Mouse (Mus musculus) liver, adult 2 months (tissue): ENCODE data around the gene Gm20503. TPM values are rescaled to one million over a fixed set of nuclear protein-coding genes. Genes with fewer than 3 reads are reported as not detected.
A peak's percentile ranks its signal among the peaks of the same experiment; 100 is the strongest.

ENCODE experiments used
- DNase-seq: peaks from one replicate; pipeline ENCODE4 v3.0.0-alpha.2; 2011; ENCODE audit warnings: low read depth, low spot score; ENCODE audit errors: extremely low read depth
- H3K27ac ChIP-seq: fragments of 200-500 bp; replicated peaks from 2 replicates; pipeline ENCODE4 v1.5.1; 2012; ENCODE audit warnings: low read depth, mild to moderate bottlenecking, control low read depth, inconsistent platforms, low read length; ENCODE audit not compliant: insufficient read depth
- H3K27me3 ChIP-seq: fragments of 200-500 bp; 2 replicates; pipeline ENCODE4 v1.6.1; 2012; ENCODE audit warnings: mild to moderate bottlenecking, moderate library complexity, low read length, inconsistent platforms; ENCODE audit not compliant: control insufficient read depth, insufficient read depth
- H3K36me3 ChIP-seq: fragments of 200-500 bp; 2 replicates; pipeline ENCODE4 v1.6.1; 2012; ENCODE audit warnings: low read length, inconsistent platforms; ENCODE audit not compliant: control insufficient read depth, insufficient read depth
- H3K4me1 ChIP-seq: fragments of 200-500 bp; 2 replicates; pipeline ENCODE4 v1.6.1; 2011; ENCODE audit warnings: low read length; ENCODE audit not compliant: control insufficient read depth, insufficient read depth
- H3K4me3 ChIP-seq: fragments of 200-500 bp; 2 replicates; pipeline ENCODE4 v1.5.1; 2011; ENCODE audit warnings: low read depth, mild to moderate bottlenecking, control low read depth, low read length, moderate library complexity; ENCODE audit not compliant: insufficient read depth
- H3K79me2 ChIP-seq: fragments of 200-500 bp; 2 replicates; pipeline ENCODE4 v1.6.1; 2012; ENCODE audit warnings: inconsistent platforms, mild to moderate bottlenecking, low read length, moderate library complexity; ENCODE audit not compliant: control insufficient read depth, insufficient read depth
- H3K9ac ChIP-seq: fragments of 200-500 bp; 2 replicates; pipeline ENCODE4 v1.6.1; 2012; ENCODE audit warnings: low read depth, mild to moderate bottlenecking, control low read depth, inconsistent platforms, low read length
- CTCF ChIP-seq: fragments of 200-500 bp; IDR thresholded peaks from 2 replicates; pipeline ENCODE4 v1.5.1; 2011; ENCODE audit warnings: low read depth, low read length, control low read depth
- POLR2A ChIP-seq: fragments of 200-500 bp; IDR thresholded peaks from 2 replicates; pipeline ENCODE4 v1.6.1; 2011; ENCODE audit warnings: low read length, control low read depth; ENCODE audit not compliant: insufficient read depth; ENCODE audit errors: extremely low read depth
- WGBS: fragments of 180-500 bp; shearing (Covaris S2); methylation state at CpG from one replicate; pipeline ENCODE4 v1.1.7; 2018; 5-methylcytosine and 5-hydroxymethylcytosine counted together
- polyA plus RNA-seq: library from polyadenylated mRNA; depleted of rRNA; stranded (reverse); fragments of >200 nt; gene quantifications from 2 replicates; pipeline ENCODE4 v1.2.3, GENCODE M21; 2012; rRNA removed
- total RNA-seq: library from RNA; depleted of rRNA; stranded (reverse); fragments of >200 nt; gene quantifications from 2 replicates; pipeline ENCODE4 v1.2.3, GENCODE M21; 2014; rRNA removed

Gene Gm20503
- total and polyA plus RNA-seq, 2 experiments: not detected

GRCm38 (mm10) chr4:59069276-59069675 lies 66.3 kb downstream of the Gm20503 start:
- no peak overlapping the region for H3K4me3 ChIP-seq
- TF ChIP-seq POLR2A: no peak
- H3K27ac ChIP-seq: no peak overlapping the region
- no peaks in the 10 kb centered on the region for H3K4me1 ChIP-seq
- H3K9ac ChIP-seq: no peak overlapping the region
- no peaks in the 10 kb centered on the region for H3K36me3 ChIP-seq
- H3K79me2 ChIP-seq: no peaks in the 10 kb centered on the region
- H3K27me3 ChIP-seq: no peaks in the 10 kb centered on the region
- WGBS: 65% methylated on average over 3 of the region's 3 CpGs
- DNase-seq: no peak

GRCm38 (mm10) chr4:59083430-59083829 lies 80.4 kb downstream of the Gm20503 start:
- Histone ChIP-seq H3K79me2 (no peaks in the 10 kb centered on the region), H3K4me1 (no peaks in the 10 kb centered on the region), H3K9ac (no peak overlapping the region), H3K27ac (no peak overlapping the region), H3K4me3 (no peak overlapping the region), H3K27me3 (no peaks in the 10 kb centered on the region), H3K36me3 (no peaks in the 10 kb centered on the region)
- TF ChIP-seq POLR2A: no peak
- TF ChIP-seq CTCF: no peak
- peak; percentile 5 for DNase-seq
- WGBS: 78% methylated on average over 2 of the region's 2 CpGs

- no peaks in the 10 kb centered on the region for H3K36me3 ChIP-seq
- H3K79me2 ChIP-seq: no peaks in the 10 kb centered on the region
- H3K27ac ChIP-seq: no peak overlapping the region
- H3K27me3 ChIP-seq: no peaks in the 10 kb centered on the region
- WGBS: 62% methylated on average over 1 of the region's 1 CpGs
- no peak for DNase-seq
- no peaks in the 10 kb centered on the region for H3K4me1 ChIP-seq
- TF ChIP-seq CTCF: no peak
- no peak for TF ChIP-seq POLR2A
- no peak overlapping the region for H3K9ac ChIP-seq
- H3K4me3 ChIP-seq: no peak overlapping the region
Measured at GRCm38 (mm10) chr4:59089391-59089790, 86.4 kb downstream of the Gm20503 start.

Other genes with a start within 250 kb of the Gm20503 start
- gene Olfr267, start 215.5 kb upstream of the Gm20503 start, total RNA-seq: 0.07 TPM in 1 of 2 replicates, not detected in the other
- gene Olfr267, start 215.5 kb upstream of the Gm20503 start, polyA plus RNA-seq: not detected in 2 replicates
- 53.3 and 56.9 TPM in 2 replicates for gene Ecpas, start 90.5 kb upstream of the Gm20503 start, total RNA-seq
- gene Ecpas, start 90.5 kb upstream of the Gm20503 start, polyA plus RNA-seq: 10.8 and 12.2 TPM in 2 replicates
- not detected in 2 replicates for gene Zkscan16, start 59.6 kb upstream of the Gm20503 start, total RNA-seq
- gene Zkscan16, start 59.6 kb upstream of the Gm20503 start, polyA plus RNA-seq: not detected in 2 replicates
- 3.2 and 4.1 TPM in 2 replicates for gene Ptgr1, start 16.1 kb upstream of the Gm20503 start, total RNA-seq
- gene Ptgr1, start 16.1 kb upstream of the Gm20503 start, polyA plus RNA-seq: 0.76 and 1.4 TPM in 2 replicates
- gene Dnajc25, start 8.1 kb upstream of the Gm20503 start, total RNA-seq: 10.8 and 11.8 TPM in 2 replicates
- gene Dnajc25, start 8.1 kb upstream of the Gm20503 start, polyA plus RNA-seq: 7.5 and 7.9 TPM in 2 replicates
- gene Gng10, start 31.9 kb downstream of the Gm20503 start, total RNA-seq: 10.1 and 14.7 TPM in 2 replicates
- gene Gng10, start 31.9 kb downstream of the Gm20503 start, polyA plus RNA-seq: 5.5 and 6.0 TPM in 2 replicates
- not detected in 2 replicates for gene AI481877, start 135.8 kb downstream of the Gm20503 start, total RNA-seq
- gene AI481877, start 135.8 kb downstream of the Gm20503 start, polyA plus RNA-seq: not detected in 2 replicates
- 17.1 and 23.0 TPM in 2 replicates for gene Ugcg, start 186.0 kb downstream of the Gm20503 start, total RNA-seq
- gene Ugcg, start 186.0 kb downstream of the Gm20503 start, polyA plus RNA-seq: 13.9 and 25.4 TPM in 2 replicates